Mouse (Mus musculus) limb, embryonic 15.5 days (tissue): ENCODE results near the gene Urb2. TPM values are rescaled to one million over a fixed set of nuclear protein-coding genes. Genes with fewer than 3 reads are reported as not detected.
"Not testable (repeated sequence)": the region's sequence is repeated elsewhere in the genome, so short reads cannot be mapped to it uniquely, and the experiment has no call there.

Experiments used
- ATAC-seq: fragments of 200-750 bp; cut with Nextera tagmentation; 2 replicates; pipeline ENCODE4 v1.8.0; 2017; ENCODE audit warnings: low read depth, moderate TSS enrichment; ENCODE audit not compliant: insufficient number of reproducible peaks, low FRiP score, low TSS enrichment
- H3K27ac ChIP-seq: fragments of 300-500 bp; sonication (generic); 2 replicates; pipeline ENCODE4 v1.5.1; 2015; ENCODE audit warnings: moderate library complexity, mild to moderate bottlenecking, inconsistent platforms
- H3K27me3 ChIP-seq: fragments of 300-500 bp; sonication (generic); 2 replicates; pipeline ENCODE4 v1.6.1; 2015; ENCODE audit warnings: inconsistent platforms
- H3K36me3 ChIP-seq: fragments of 300-500 bp; sonication (generic); 2 replicates; pipeline ENCODE4 v1.6.1; 2015; ENCODE audit warnings: inconsistent platforms
- H3K4me1 ChIP-seq: fragments of 300-500 bp; sonication (generic); 2 replicates; pipeline ENCODE4 v1.6.1; 2015; ENCODE audit warnings: inconsistent platforms
- H3K4me2 ChIP-seq: fragments of 300-500 bp; sonication (generic); 2 replicates; pipeline ENCODE4 v1.6.1; 2015; ENCODE audit warnings: mild to moderate bottlenecking, inconsistent platforms
- H3K4me3 ChIP-seq: fragments of 300-500 bp; sonication (generic); 2 replicates; pipeline ENCODE4 v1.5.1; 2015; ENCODE audit warnings: mild to moderate bottlenecking, inconsistent platforms
- H3K9ac ChIP-seq: fragments of 300-500 bp; sonication (generic); 2 replicates; pipeline ENCODE4 v1.6.1; 2015; ENCODE audit warnings: inconsistent platforms
- H3K9me3 ChIP-seq: fragments of 300-500 bp; sonication (generic); 2 replicates; pipeline ENCODE4 v1.6.1; 2016; ENCODE audit warnings: inconsistent platforms
- WGBS: fragments of 180-500 bp; shearing (Covaris S2); methylation state at CpG from one replicate; pipeline ENCODE4 v1.1.7; 2015; 5-methylcytosine and 5-hydroxymethylcytosine counted together
- polyA plus RNA-seq: library from polyadenylated mRNA; unstranded; fragments of >200 nt; fragmentation: Nextera tagmentation; extraction: Ambion mirVana; gene quantifications from 2 replicates; pipeline ENCODE4 v1.2.1, GENCODE M21; 2015

Gene Urb2
- polyA plus RNA-seq, 1 experiment from 2014 or later = 5.0 TPM

DNA sequence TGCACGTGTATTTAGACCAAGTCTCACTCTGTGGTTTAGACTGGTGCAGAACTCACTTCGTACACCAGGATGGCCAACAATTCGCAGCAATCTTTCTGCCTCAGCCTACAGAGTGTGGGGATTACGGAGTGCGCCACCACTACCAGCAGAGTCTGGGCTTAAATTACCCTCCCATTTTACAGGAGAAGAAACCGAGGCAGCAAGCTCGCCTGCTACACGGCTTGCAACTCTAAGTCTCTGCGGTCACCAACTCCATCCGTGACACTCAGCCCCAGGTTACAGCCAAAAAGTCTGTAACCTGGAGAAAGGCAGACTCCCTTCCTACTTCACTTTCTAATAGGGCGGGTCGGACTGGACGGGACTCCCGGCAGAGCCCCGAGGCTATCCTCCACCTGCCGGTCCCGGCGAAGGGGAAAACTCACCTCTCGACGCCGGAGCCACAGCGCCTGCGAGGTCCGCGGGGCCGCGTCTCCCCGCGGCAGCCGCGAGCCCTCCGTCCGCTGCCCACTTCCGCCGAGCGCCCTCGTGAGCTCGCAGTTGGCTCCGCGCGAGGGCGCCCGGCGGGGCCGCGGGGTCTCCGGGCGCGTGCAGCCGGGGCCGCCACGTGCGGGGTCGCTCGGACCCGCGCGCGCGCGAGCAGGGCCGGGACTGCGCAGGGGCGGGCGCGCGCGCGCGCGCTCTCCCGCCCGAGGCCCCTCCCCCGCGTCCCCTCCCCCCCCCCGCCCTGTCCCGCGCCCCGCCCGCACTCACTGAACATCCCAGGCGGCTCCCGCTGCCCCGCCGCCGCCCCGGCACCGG, 670 bp upstream of the Urb2 start:
- Histone ChIP-seq H3K27me3 (no peaks in the 10 kb centered on the region), H3K9me3 (no peaks in the 10 kb centered on the region), H3K4me1 (peaks cover 28% of the 10 kb centered on the region), H3K9ac (peak overlapping the region; percentile 65), H3K27ac (peak overlapping the region; percentile 89), H3K4me2 (peak overlapping the region; percentile 59), H3K36me3 (peaks cover 15% of the 10 kb centered on the region), H3K4me3 (peak overlapping the region; percentile 84)
- WGBS = 1% methylated on average over 41 of the region's 87 CpGs
- ATAC-seq = peak; percentile 85

GRCm38 (mm10) chr8:124026265-124026664, 5.0 kb downstream of the Urb2 start:
- ATAC-seq, H3K4me1 ChIP-seq, H3K27ac ChIP-seq, H3K4me3 ChIP-seq, H3K4me2 ChIP-seq, H3K27me3 ChIP-seq, H3K9ac ChIP-seq, H3K9me3 ChIP-seq: not testable (repeated sequence)
- H3K36me3 ChIP-seq = peaks cover 64% of the 10 kb centered on the region
- WGBS = 77% methylated on average over 2 of the region's 2 CpGs

DNA sequence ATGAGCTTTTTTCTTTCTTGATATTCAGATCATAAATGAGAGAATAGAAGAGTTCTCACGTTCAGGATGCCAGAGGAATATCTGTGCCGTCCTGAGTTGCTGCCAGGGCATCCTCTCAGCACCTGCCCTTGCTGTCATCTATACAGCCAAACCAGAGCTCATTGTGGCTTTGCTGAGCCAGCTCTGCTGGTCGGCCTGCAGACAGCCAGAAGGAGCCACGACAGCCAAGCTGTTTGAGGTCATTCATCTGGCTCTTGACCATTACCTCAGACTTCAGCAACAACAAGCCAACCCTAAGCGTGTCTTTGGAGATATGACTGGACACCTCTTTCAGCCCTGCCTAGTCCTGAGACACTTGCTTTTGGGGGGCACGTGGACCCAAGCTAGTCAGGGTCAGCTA, 6.5 kb downstream of the Urb2 start:
- H3K9ac ChIP-seq = no peak overlapping the region
- peaks cover 71% of the 10 kb centered on the region for H3K36me3 ChIP-seq
- H3K4me2 ChIP-seq = no peak overlapping the region
- no peaks in the 10 kb centered on the region for H3K27me3 ChIP-seq
- ATAC-seq = no peak
- 95% methylated on average over 6 of the region's 6 CpGs for WGBS
- no peak overlapping the region for H3K4me3 ChIP-seq
- 0 out of 2 replicates have a peak, but pooled peaks cover 6% of the 10 kb centered on the region for H3K4me1 ChIP-seq
- no peak overlapping the region for H3K27ac ChIP-seq
- no peaks in the 10 kb centered on the region for H3K9me3 ChIP-seq

DNA sequence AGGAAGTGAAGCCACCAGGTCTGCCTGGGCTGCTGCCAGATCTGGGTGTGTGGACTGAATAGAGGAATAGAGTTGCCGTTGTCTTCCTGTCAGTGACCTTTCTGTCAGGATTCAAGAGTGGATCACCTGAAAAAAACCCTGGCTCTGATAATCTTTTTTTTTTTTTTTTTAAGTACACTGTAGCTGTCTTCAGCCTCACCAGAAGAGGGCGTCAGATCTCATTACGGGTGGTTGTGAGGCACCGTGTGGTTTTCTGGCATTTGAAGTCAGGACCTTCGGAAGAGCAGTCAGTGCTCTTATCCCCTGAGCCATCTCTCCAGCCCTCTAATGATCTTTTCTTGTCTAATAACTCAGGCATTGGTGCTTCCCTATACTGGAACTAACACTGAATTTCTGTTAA, 12.1 kb downstream of the Urb2 start:
- 67% methylated on average over 5 of the region's 5 CpGs for WGBS
- H3K4me2 ChIP-seq = no peak overlapping the region

DNA sequence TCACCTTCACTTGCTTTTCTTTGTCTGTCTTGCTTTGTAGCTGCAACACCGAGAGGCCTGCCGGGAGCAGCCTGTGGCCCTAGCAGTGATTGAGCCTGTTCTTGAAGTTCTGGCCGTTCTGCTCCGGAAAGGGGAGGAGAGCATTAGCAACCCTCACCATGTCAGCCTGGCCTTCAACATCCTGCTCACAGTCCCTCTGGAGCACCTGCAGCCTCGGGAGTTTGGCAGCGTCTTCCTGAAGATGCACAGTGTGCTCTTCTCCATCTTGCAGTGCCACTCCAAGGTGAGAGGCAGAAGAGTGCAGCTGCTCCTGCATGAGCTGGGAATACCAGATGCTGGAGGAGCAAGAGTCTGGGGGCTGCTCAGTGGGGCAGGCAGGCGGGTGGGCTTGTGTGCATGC, 16.8 kb downstream of the Urb2 start:
- Histone ChIP-seq H3K4me2 (no peak overlapping the region), H3K9ac (no peak overlapping the region), H3K9me3 (no peaks in the 10 kb centered on the region), H3K27me3 (no peaks in the 10 kb centered on the region), H3K27ac (no peak overlapping the region), H3K36me3 (peaks cover 83% of the 10 kb centered on the region), H3K4me3 (no peak overlapping the region), H3K4me1 (no peaks in the 10 kb centered on the region)
- ATAC-seq = no peak
- 92% methylated on average over 7 of the region's 7 CpGs for WGBS

More for the DNA sequence above, 12.1 kb downstream of the Urb2 start:
- Histone ChIP-seq H3K27me3 (no peaks in the 10 kb centered on the region), H3K4me1 (0 out of 2 replicates have a peak, but pooled peaks cover 6% of the 10 kb centered on the region), H3K36me3 (peaks cover 85% of the 10 kb centered on the region), H3K27ac (no peak overlapping the region), H3K4me3 (no peak overlapping the region), H3K9me3 (no peaks in the 10 kb centered on the region), H3K9ac (no peak overlapping the region)
- ATAC-seq = no peak

DNA sequence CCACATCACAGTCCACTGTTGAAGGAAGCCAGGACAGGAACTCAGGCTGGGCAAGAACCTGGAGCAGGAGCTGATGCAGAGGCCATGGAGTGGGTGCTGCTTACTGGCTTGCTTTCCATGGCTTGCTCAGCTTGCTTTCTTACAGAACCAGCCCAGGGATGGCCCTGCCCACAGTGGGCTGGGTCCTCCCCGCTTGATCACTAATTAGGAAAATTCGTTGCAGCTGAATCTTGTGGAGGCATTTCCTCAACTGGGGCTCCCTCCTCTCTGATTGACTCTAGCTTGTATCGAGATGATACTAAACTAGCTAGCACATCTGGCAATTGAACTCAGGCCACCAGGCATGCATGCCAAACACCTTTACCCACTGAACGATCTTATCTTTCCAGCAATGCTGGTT, 18.0 kb downstream of the Urb2 start:
- no peaks in the 10 kb centered on the region for H3K9me3 ChIP-seq
- H3K4me2 ChIP-seq = no peak overlapping the region
- no peaks in the 10 kb centered on the region for H3K27me3 ChIP-seq
- no peak overlapping the region for H3K27ac ChIP-seq
- no peaks in the 10 kb centered on the region for H3K4me1 ChIP-seq
- peaks cover 75% of the 10 kb centered on the region for H3K36me3 ChIP-seq
- 63% methylated on average over 4 of the region's 4 CpGs for WGBS
- no peak overlapping the region for H3K4me3 ChIP-seq
- H3K9ac ChIP-seq = no peak overlapping the region
- ATAC-seq = no peak

DNA sequence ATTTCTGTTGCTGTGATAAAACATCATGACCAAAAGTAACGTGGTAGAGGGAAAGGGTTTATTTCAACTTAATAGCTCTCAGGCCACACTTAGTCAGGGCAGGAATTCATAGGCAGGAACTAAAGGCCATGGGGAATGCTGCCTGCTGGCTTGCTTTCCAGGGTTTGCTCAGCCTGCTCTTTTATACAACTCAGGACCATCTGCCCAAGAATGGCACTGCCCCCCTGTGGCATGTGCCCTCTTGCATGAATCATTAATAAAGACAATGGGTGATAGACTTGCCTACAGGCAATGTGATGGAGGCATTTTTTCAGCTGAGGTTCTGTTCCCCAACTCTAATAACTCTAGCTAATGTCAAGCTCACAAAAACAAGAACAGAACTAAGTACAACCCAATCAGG, 20.9 kb downstream of the Urb2 start:
- Histone ChIP-seq H3K36me3 (peaks cover 70% of the 10 kb centered on the region), H3K27ac (no peak overlapping the region), H3K9me3 (no peaks in the 10 kb centered on the region), H3K4me2 (no peak overlapping the region), H3K9ac (no peak overlapping the region), H3K4me3 (no peak overlapping the region), H3K27me3 (no peaks in the 10 kb centered on the region), H3K4me1 (no peaks in the 10 kb centered on the region)
- 75% methylated on average over 1 of the region's 1 CpGs for WGBS
- ATAC-seq = no peak

- H3K4me1 ChIP-seq = no peaks in the 10 kb centered on the region
- H3K27ac ChIP-seq = no peak overlapping the region
- WGBS = 95% methylated on average over 5 of the region's 5 CpGs
- ATAC-seq = no peak
- H3K4me3 ChIP-seq = no peak overlapping the region
- no peak overlapping the region for H3K9ac ChIP-seq
- peaks cover 62% of the 10 kb centered on the region for H3K36me3 ChIP-seq
- no peak overlapping the region for H3K4me2 ChIP-seq
- no peaks in the 10 kb centered on the region for H3K27me3 ChIP-seq
- H3K9me3 ChIP-seq = no peaks in the 10 kb centered on the region
These were observed 23.1 kb downstream of the Urb2 start for GRCm38 (mm10) chr8:124044421-124044820.

GRCm38 (mm10) chr8:124044931-124045330, 23.6 kb downstream of the Urb2 start:
- Histone ChIP-seq H3K27ac (no peak overlapping the region), H3K9me3 (no peaks in the 10 kb centered on the region), H3K4me2 (no peak overlapping the region), H3K36me3 (peaks cover 62% of the 10 kb centered on the region), H3K9ac (no peak overlapping the region), H3K27me3 (no peaks in the 10 kb centered on the region), H3K4me3 (no peak overlapping the region), H3K4me1 (no peaks in the 10 kb centered on the region)
- 93% methylated on average over 12 of the region's 12 CpGs for WGBS
- ATAC-seq = no peak

GRCm38 (mm10) chr8:124045856-124046255, 24.5 kb downstream of the Urb2 start:
- no peaks in the 10 kb centered on the region for H3K4me1 ChIP-seq
- no peaks in the 10 kb centered on the region for H3K27me3 ChIP-seq
- H3K9me3 ChIP-seq = no peaks in the 10 kb centered on the region
- no peak overlapping the region for H3K27ac ChIP-seq
- WGBS = 72% methylated on average over 8 of the region's 8 CpGs
- ATAC-seq = no peak
- no peak overlapping the region for H3K9ac ChIP-seq
- H3K4me3 ChIP-seq = no peak overlapping the region
- peaks cover 56% of the 10 kb centered on the region for H3K36me3 ChIP-seq
- H3K4me2 ChIP-seq = no peak overlapping the region

GRCm38 (mm10) chr8:124052110-124052509, 30.8 kb downstream of the Urb2 start:
- ATAC-seq = 0 out of 2 replicates have a peak, but pooled peaks have one; percentile 40
- Histone ChIP-seq H3K27me3 (no peaks in the 10 kb centered on the region), H3K4me1 (no peaks in the 10 kb centered on the region), H3K36me3 (peaks cover 21% of the 10 kb centered on the region), H3K27ac (no peak overlapping the region), H3K4me2 (no peak overlapping the region), H3K9ac (no peak overlapping the region), H3K4me3 (no peak overlapping the region), H3K9me3 (no peaks in the 10 kb centered on the region)
- 33% methylated on average over 3 of the region's 3 CpGs for WGBS

GRCm38 (mm10) chr8:124052568-124052967, 31.3 kb downstream of the Urb2 start:
- Histone ChIP-seq H3K36me3 (peaks cover 17% of the 10 kb centered on the region), H3K4me2 (no peak overlapping the region), H3K4me3 (no peak overlapping the region), H3K27ac (no peak overlapping the region), H3K4me1 (no peaks in the 10 kb centered on the region), H3K9ac (no peak overlapping the region), H3K27me3 (no peaks in the 10 kb centered on the region), H3K9me3 (no peaks in the 10 kb centered on the region)
- 47% methylated on average over 4 of the region's 4 CpGs for WGBS
- ATAC-seq = no peak
